Mouse (Mus musculus): Measurements from ENCODE around the gene Ppia. TPM values are rescaled to one million over a fixed set of nuclear protein-coding genes. Genes with fewer than 3 reads are reported as not detected.

Ppia gene
- total and polyA plus RNA-seq, 3 experiments = 5,764 to 9,428 (median 8,867) TPM

DNA sequence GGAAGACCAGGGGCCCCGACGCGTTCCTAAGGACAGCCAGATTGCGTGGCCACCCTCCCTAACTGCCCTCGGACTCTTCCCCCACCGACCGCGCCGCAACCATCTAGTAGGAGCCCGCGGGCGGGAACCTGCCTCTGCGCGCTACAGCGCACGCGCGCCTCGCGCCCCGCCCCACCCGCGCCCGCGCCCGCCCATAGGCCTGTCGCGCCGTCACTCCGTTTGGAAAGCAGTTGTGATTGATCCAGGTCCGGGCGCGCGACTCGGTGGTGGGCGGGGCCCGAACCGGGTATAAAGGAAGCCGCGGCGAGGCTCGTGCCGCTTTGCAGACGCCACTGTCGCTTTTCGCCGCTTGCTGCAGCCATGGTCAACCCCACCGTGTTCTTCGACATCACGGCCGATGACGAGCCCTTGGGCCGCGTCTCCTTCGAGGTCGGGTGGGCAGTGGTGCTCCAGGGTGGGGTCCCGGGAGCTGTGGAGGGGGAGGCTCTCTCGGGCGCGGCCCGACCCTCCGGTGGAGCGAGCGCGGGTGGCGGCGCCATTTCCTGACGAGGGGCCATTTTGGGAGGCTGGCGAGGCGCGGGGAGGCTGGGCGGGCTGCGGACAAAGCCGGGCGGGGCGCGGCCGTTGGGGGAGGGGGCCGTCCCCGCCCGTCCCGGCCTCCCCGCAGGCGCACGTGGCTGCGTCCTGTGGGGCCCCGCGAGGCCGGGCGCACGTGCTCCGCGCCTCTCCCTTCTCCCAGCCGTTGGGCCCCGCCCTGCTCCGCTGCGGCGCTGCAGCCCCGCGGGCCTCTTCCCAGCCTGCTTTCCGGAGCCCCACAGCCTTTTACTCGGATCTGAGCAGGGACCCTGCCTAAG, 535 bp downstream of the Ppia start (continued):
- TF ChIP-seq BHLHE40 (IDR thresholded peaks at IDR 0.05; ENCODE audit: low read depth, low read length) (peak; percentile 97), EP300 (IDR thresholded peaks at IDR 0.05; ENCODE audit: low read length) (no peak), USF2 (conservative IDR thresholded peaks at IDR 0.05; ENCODE audit: low read depth, low read length) (no peak), USF1 (IDR thresholded peaks at IDR 0.05; ENCODE audit: low read depth, low read length) (peak; percentile 43; the same call in 1 of the 2 replicates), ZC3H11A (IDR thresholded peaks at IDR 0.05; ENCODE audit: low read depth, low read length) (peak; percentile 25; the same call in 1 of the 2 replicates)

DNA sequence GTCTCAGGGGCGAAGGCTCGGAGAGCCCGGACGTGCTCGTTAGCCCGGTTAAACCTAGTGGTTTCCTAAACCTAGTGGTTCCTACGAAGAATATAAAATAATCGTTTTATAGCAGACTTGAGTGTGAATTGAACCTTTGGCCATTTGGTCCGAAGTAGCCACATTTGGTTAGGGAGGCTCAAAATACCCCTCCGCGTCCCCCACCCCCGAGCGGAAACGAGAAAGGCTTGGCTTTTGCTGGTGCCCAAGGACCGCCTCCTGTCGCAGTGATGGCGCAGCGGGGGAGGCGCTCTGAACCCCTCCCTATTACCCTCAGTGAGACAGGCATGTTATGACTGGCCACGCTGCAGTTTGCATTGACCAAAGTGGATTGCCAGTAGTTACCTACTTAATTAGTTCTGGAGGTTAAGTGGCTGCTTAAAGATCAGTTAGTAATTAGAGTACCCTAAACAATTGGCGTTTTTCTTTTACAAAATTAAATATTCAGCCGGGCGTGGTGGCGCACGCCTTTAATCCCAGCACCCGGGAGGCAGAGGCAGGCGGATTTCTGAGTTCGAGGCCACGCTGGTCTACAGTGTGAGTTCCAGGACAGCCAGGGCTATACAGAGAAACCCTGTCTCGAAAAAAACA, 1.3 kb downstream of the Ppia start:
- Histone ChIP-seq H3K4me3 (replicated peaks in 1 of 3; ENCODE audit: low read depth in 2 of 3, low read length in 2 of 3, poor library complexity in 1 of 3) (peak overlapping the region; percentile 93 to 94 (median 93)), H3K79me2 (replicated peaks; ENCODE audit: control insufficient read depth, extremely low read depth, insufficient read depth, poor library complexity, severe bottlenecking) (peaks cover 34% of the 10 kb centered on the region), H3K27me3 (replicated peaks) (no peaks in the 10 kb centered on the region), H3K4me2 (ENCODE audit: insufficient read depth, low read depth, poor library complexity, severe bottlenecking) (peak overlapping the region; percentile 99), H3K36me3 (replicated peaks in 1 of 2; ENCODE audit: control insufficient read depth in 1 of 2, insufficient read depth in 1 of 2, low read length in 1 of 2) (peaks cover 24 to 36% of the 10 kb centered on the region in 2 experiments), H3K4me1 (ENCODE audit: control insufficient read depth in 1 of 2, insufficient read depth in 2 of 2) (peaks cover 5 to 48% of the 10 kb centered on the region in 2 experiments; a peak in 3 of 4 replicates), H3K9me3 (replicated peaks; ENCODE audit: low read length) (no peaks in the 10 kb centered on the region), H3K27ac (ENCODE audit: insufficient read depth, low read depth) (peak overlapping the region; percentile 91), H3K9ac (ENCODE audit: insufficient read depth, low read depth) (peak overlapping the region; percentile 100)
- in situ Hi-C loops (cut with MboI; ENCODE audit: low pct_ligation_motif_present, low pct_unique_long_range_greater_than_20kb, low sequenced_read_pairs) (no loop called here), dilution Hi-C loops (cut with MboI; ENCODE audit: extremely low pct_ligation_motif_present, extremely low pct_unique_long_range_greater_than_20kb, low sequenced_read_pairs) (no loop called here)
- peak; percentile 93 for DNase-seq (ENCODE audit: extremely low read depth)
- TF ChIP-seq ZMIZ1 (IDR thresholded peaks at IDR 0.05; ENCODE audit: low read depth, low read length) (peak; percentile 49; the same call in 1 of the 2 replicates), TBP (conservative IDR thresholded peaks at IDR 0.05; ENCODE audit: low read depth, low read length) (0 out of 2 replicates have a peak, but pooled peaks have one; percentile 22), JUN (IDR thresholded peaks at IDR 0.05; ENCODE audit: insufficient read depth, low read depth, low read length) (no peak), HCFC1 (IDR thresholded peaks at IDR 0.05; ENCODE audit: low read depth, low read length) (peak; percentile 44; the same call in 1 of the 2 replicates), EP300 (IDR thresholded peaks at IDR 0.05; ENCODE audit: low read length) (peak; percentile 38; the same call in 1 of the 2 replicates), UBTF (IDR thresholded peaks at IDR 0.05; ENCODE audit: low read depth, low read length) (peak; percentile 79; the same call in 1 of the 2 replicates), E2F4 (IDR thresholded peaks at IDR 0.05; ENCODE audit: insufficient replicate concordance, low read depth, low read length) (no peak), MAFK (IDR thresholded peaks at IDR 0.05; ENCODE audit: insufficient replicate concordance, low read length) (no peak), GABPA (IDR thresholded peaks at IDR 0.05; ENCODE audit: insufficient replicate concordance, low read depth, low read length) (no peak), RCOR1 (conservative IDR thresholded peaks at IDR 0.05; ENCODE audit: low read depth, low read length) (no peak), NRF1 (IDR thresholded peaks at IDR 0.05; ENCODE audit: low read depth, low read length) (peak; percentile 58), NELFE (IDR thresholded peaks at IDR 0.05; ENCODE audit: low read depth, low read length) (0 out of 2 replicates have a peak, but pooled peaks have one; percentile 40), PAX5 (IDR thresholded peaks at IDR 0.05; ENCODE audit: low read length) (no peak), IRF4 (IDR thresholded peaks at IDR 0.05; ENCODE audit: low read depth, low read length) (peak; percentile 91), CHD2 (IDR thresholded peaks at IDR 0.05; ENCODE audit: low read length) (peak; percentile 44; the same call in 1 of the 2 replicates), POLR2AphosphoS2 (IDR thresholded peaks at IDR 0.05; ENCODE audit: low read depth, low read length) (no peak), MEF2A (IDR thresholded peaks at IDR 0.05; ENCODE audit: borderline replicate concordance, low read depth, low read length) (peak; percentile 78; the same call in 1 of the 2 replicates), SIN3A (IDR thresholded peaks at IDR 0.05; ENCODE audit: low read length) (peak; percentile 95), MAZ (IDR thresholded peaks at IDR 0.05; ENCODE audit: low read depth, low read length) (peak; percentile 85), ZKSCAN1 (IDR thresholded peaks at IDR 0.05; ENCODE audit: borderline replicate concordance, low read depth, low read length) (no peak), ETS1 (conservative IDR thresholded peaks at IDR 0.05; ENCODE audit: low read depth, low read length) (peak; percentile 41; the same call in 1 of the 2 replicates), BHLHE40 (IDR thresholded peaks at IDR 0.05; ENCODE audit: low read depth, low read length) (no peak), CTCF (conservative IDR thresholded peaks at IDR 0.05 in 1 of 2, IDR thresholded peaks at IDR 0.05 in 1 of 2; ENCODE audit: low read depth in 2 of 2, low read length in 2 of 2) (no peak), RAD21 (IDR thresholded peaks at IDR 0.05; ENCODE audit: low read depth, low read length) (no peak), CHD1 (IDR thresholded peaks at IDR 0.05; ENCODE audit: low read depth, low read length) (0 out of 2 replicates have a peak, but pooled peaks have one; percentile 74), USF2 (conservative IDR thresholded peaks at IDR 0.05; ENCODE audit: low read depth, low read length) (no peak), SMC3 (IDR thresholded peaks at IDR 0.05; ENCODE audit: low read depth, low read length) (no peak), MAX (IDR thresholded peaks at IDR 0.05; ENCODE audit: low read length) (no peak; the same call in 1 of the 2 replicates), TCF12 (IDR thresholded peaks at IDR 0.05; ENCODE audit: low read depth, low read length) (0 out of 2 replicates have a peak, but pooled peaks have one; percentile 15), JUND (conservative IDR thresholded peaks at IDR 0.05; ENCODE audit: low read depth, low read length) (0 out of 2 replicates have a peak, but pooled peaks have one; percentile 41)
